Mouse (Mus musculus) intestine, embryonic 16.5 days (tissue): ENCODE measurements around the gene Trim27. TPM values are rescaled to one million over a fixed set of nuclear protein-coding genes. Genes with fewer than 3 reads are reported as not detected.

Experiments used
- ATAC-seq: fragments of 200-750 bp; cut with Nextera tagmentation; 2 replicates; pipeline ENCODE4 v1.8.0; 2017; ENCODE audit warnings: moderate TSS enrichment, moderate library complexity
- H3K27ac ChIP-seq: fragments of 300-500 bp; sonication (generic); 2 replicates; pipeline ENCODE4 v1.5.1; 2014; ENCODE audit warnings: mild to moderate bottlenecking, low read length
- H3K27me3 ChIP-seq: fragments of 300-500 bp; sonication (generic); replicated peaks from 2 replicates; pipeline ENCODE4 v1.6.1; 2014; ENCODE audit warnings: low read length, control low read depth, mixed read lengths; ENCODE audit not compliant: control insufficient read depth, insufficient read depth
- H3K36me3 ChIP-seq: fragments of 300-500 bp; sonication (generic); 2 replicates; pipeline ENCODE4 v1.6.1; 2014; ENCODE audit warnings: low read length, control low read depth; ENCODE audit not compliant: control insufficient read depth, insufficient read depth
- H3K4me1 ChIP-seq: fragments of 300-500 bp; sonication (generic); 2 replicates; pipeline ENCODE4 v1.6.1; 2014; ENCODE audit warnings: low read length, control low read depth, mixed read lengths; ENCODE audit not compliant: control insufficient read depth, insufficient read depth
- H3K4me2 ChIP-seq: fragments of 300-500 bp; sonication (generic); 2 replicates; pipeline ENCODE4 v1.6.1; 2014; ENCODE audit warnings: low read depth, low read length, control low read depth
- H3K4me3 ChIP-seq: fragments of 300-500 bp; sonication (generic); 2 replicates; pipeline ENCODE4 v1.5.1; 2014; ENCODE audit warnings: mild to moderate bottlenecking, low read length
- H3K9ac ChIP-seq: fragments of 300-500 bp; sonication (generic); 2 replicates; pipeline ENCODE4 v1.6.1; 2014; ENCODE audit warnings: low read depth, low read length
- H3K9me3 ChIP-seq: fragments of 300-500 bp; sonication (generic); 2 replicates; pipeline ENCODE4 v1.6.1; 2016; ENCODE audit warnings: low read length, control low read depth; ENCODE audit not compliant: control insufficient read depth
- WGBS: fragments of 180-500 bp; shearing (Covaris S2); extraction: QIAGEN DNeasy Blood & Tissue Kit; methylation state at CpG from one replicate; pipeline ENCODE4 v1.1.7; 2014; 5-methylcytosine and 5-hydroxymethylcytosine counted together
- polyA plus RNA-seq: library from polyadenylated mRNA; unstranded; fragments of >200 nt; fragmentation: Nextera tagmentation; extraction: Ambion mirVana; gene quantifications from 2 replicates; pipeline ENCODE4 v1.2.1, GENCODE M21; 2015

Gene Trim27
- polyA plus RNA-seq, 1 experiment from 2014 or later, result 122 TPM

GRCm38 (mm10) chr13:21225206-21225605, 46.0 kb downstream of the Trim27 start:
- no peak for ATAC-seq
- H3K9ac ChIP-seq, result no peak overlapping the region
- 63% methylated on average over 6 of the region's 6 CpGs for WGBS

GRCm38 (mm10) chr13:21226031-21226430, 46.8 kb downstream of the Trim27 start:
- Histone ChIP-seq H3K27ac (no peak overlapping the region), H3K27me3 (no peaks in the 10 kb centered on the region), H3K4me1 (no peaks in the 10 kb centered on the region), H3K9ac (no peak overlapping the region), H3K4me2 (no peak overlapping the region), H3K4me3 (no peak overlapping the region), H3K36me3 (no peaks in the 10 kb centered on the region), H3K9me3 (no peaks in the 10 kb centered on the region)
- ATAC-seq, result no peak
- WGBS, result 45% methylated on average over 3 of the region's 3 CpGs

More at GRCm38 (mm10) chr13:21225206-21225605, 46.0 kb downstream of the Trim27 start:
- no peak overlapping the region for H3K4me3 ChIP-seq
- no peaks in the 10 kb centered on the region for H3K27me3 ChIP-seq
- H3K36me3 ChIP-seq, result no peaks in the 10 kb centered on the region
- no peaks in the 10 kb centered on the region for H3K9me3 ChIP-seq
- no peak overlapping the region for H3K4me2 ChIP-seq
- H3K4me1 ChIP-seq, result no peaks in the 10 kb centered on the region
- no peak overlapping the region for H3K27ac ChIP-seq

- peak overlapping the region; percentile 60 for H3K4me3 ChIP-seq
Observed at GRCm38 (mm10) chr13:21233732-21234705, 54.8 kb downstream of the Trim27 start.

GRCm38 (mm10) chr13:21236714-21237113, 57.5 kb downstream of the Trim27 start:
- Histone ChIP-seq H3K27ac (no peak overlapping the region), H3K9ac (no peak overlapping the region), H3K9me3 (no peaks in the 10 kb centered on the region), H3K4me1 (no peaks in the 10 kb centered on the region), H3K36me3 (no peaks in the 10 kb centered on the region), H3K27me3 (no peaks in the 10 kb centered on the region), H3K4me2 (no peak overlapping the region), H3K4me3 (no peak overlapping the region)
- WGBS, result 50% methylated on average over 2 of the region's 2 CpGs
- ATAC-seq, result no peak

More at GRCm38 (mm10) chr13:21233732-21234705, 54.8 kb downstream of the Trim27 start:
- Histone ChIP-seq H3K36me3 (no peaks in the 10 kb centered on the region), H3K9me3 (no peaks in the 10 kb centered on the region), H3K27ac (no peak overlapping the region; the same call in 1 of the 2 replicates), H3K9ac (peak overlapping the region; percentile 66), H3K4me2 (peak overlapping the region; percentile 81), H3K4me1 (no peaks in the 10 kb centered on the region), H3K27me3 (no peaks in the 10 kb centered on the region)
- ATAC-seq, result peak; percentile 99
- 1% methylated on average over 43 of the region's 43 CpGs for WGBS

- ATAC-seq, result no peak
- H3K9me3 ChIP-seq, result no peaks in the 10 kb centered on the region
- no peaks in the 10 kb centered on the region for H3K27me3 ChIP-seq
- WGBS, result 68% methylated on average over 6 of the region's 6 CpGs
- no peak overlapping the region for H3K27ac ChIP-seq
- no peaks in the 10 kb centered on the region for H3K4me1 ChIP-seq
- no peak overlapping the region for H3K4me2 ChIP-seq
- H3K4me3 ChIP-seq, result no peak overlapping the region
- no peak overlapping the region for H3K9ac ChIP-seq
- no peaks in the 10 kb centered on the region for H3K36me3 ChIP-seq
Observed at GRCm38 (mm10) chr13:21237161-21237560, 57.9 kb downstream of the Trim27 start.

- Histone ChIP-seq H3K27ac (no peak overlapping the region), H3K9ac (no peak overlapping the region), H3K27me3 (no peaks in the 10 kb centered on the region), H3K36me3 (no peaks in the 10 kb centered on the region), H3K4me2 (no peak overlapping the region), H3K4me1 (no peaks in the 10 kb centered on the region; the same call in 1 of the 2 replicates), H3K9me3 (no peaks in the 10 kb centered on the region), H3K4me3 (no peak overlapping the region)
- WGBS, result 25% methylated on average over 7 of the region's 7 CpGs
- 0 out of 2 replicates have a peak, but pooled peaks have one; percentile 8 for ATAC-seq
Observed at GRCm38 (mm10) chr13:21240788-21241187, 61.5 kb downstream of the Trim27 start.

GRCm38 (mm10) chr13:21242408-21243125, 63.3 kb downstream of the Trim27 start:
- H3K9me3 ChIP-seq, result no peaks in the 10 kb centered on the region
- H3K9ac ChIP-seq, result peak overlapping the region; percentile 37
- peaks cover 4% of the 10 kb centered on the region; the same call in 1 of the 2 replicates for H3K4me1 ChIP-seq
- no peak for ATAC-seq
- H3K36me3 ChIP-seq, result no peaks in the 10 kb centered on the region
- H3K4me3 ChIP-seq, result peak overlapping the region; percentile 30
- 15% methylated on average over 16 of the region's 16 CpGs for WGBS
- peak overlapping the region; percentile 42 for H3K4me2 ChIP-seq
- H3K27me3 ChIP-seq, result no peaks in the 10 kb centered on the region
- no peak overlapping the region for H3K27ac ChIP-seq

- Histone ChIP-seq H3K9ac (peak overlapping the region; percentile 37), H3K36me3 (no peaks in the 10 kb centered on the region), H3K4me3 (peak overlapping the region; percentile 30), H3K4me1 (peaks cover 4% of the 10 kb centered on the region; the same call in 1 of the 2 replicates), H3K27ac (peak overlapping the region; percentile 14; the same call in 1 of the 2 replicates), H3K4me2 (peak overlapping the region; percentile 42), H3K27me3 (no peaks in the 10 kb centered on the region), H3K9me3 (no peaks in the 10 kb centered on the region)
- 20% methylated on average over 13 of the region's 13 CpGs for WGBS
- no peak for ATAC-seq
Observed at GRCm38 (mm10) chr13:21243196-21243595, 64.0 kb downstream of the Trim27 start.

- Histone ChIP-seq H3K36me3 (no peaks in the 10 kb centered on the region), H3K4me2 (0 out of 2 replicates have a peak overlapping the region, but pooled peaks have one; percentile 42), H3K27ac (peak overlapping the region; percentile 49), H3K4me1 (peaks cover 4% of the 10 kb centered on the region; the same call in 1 of the 2 replicates), H3K27me3 (no peaks in the 10 kb centered on the region), H3K4me3 (no peak overlapping the region), H3K9ac (no peak overlapping the region), H3K9me3 (no peaks in the 10 kb centered on the region)
- WGBS, result 64% methylated on average over 5 of the region's 5 CpGs
- peak; percentile 22; the same call in 1 of the 2 replicates for ATAC-seq
Observed at GRCm38 (mm10) chr13:21244089-21244488, 64.8 kb downstream of the Trim27 start.
